ENCODE assay signal across 8 mouse cellular contexts in the genomic region with DNA sequence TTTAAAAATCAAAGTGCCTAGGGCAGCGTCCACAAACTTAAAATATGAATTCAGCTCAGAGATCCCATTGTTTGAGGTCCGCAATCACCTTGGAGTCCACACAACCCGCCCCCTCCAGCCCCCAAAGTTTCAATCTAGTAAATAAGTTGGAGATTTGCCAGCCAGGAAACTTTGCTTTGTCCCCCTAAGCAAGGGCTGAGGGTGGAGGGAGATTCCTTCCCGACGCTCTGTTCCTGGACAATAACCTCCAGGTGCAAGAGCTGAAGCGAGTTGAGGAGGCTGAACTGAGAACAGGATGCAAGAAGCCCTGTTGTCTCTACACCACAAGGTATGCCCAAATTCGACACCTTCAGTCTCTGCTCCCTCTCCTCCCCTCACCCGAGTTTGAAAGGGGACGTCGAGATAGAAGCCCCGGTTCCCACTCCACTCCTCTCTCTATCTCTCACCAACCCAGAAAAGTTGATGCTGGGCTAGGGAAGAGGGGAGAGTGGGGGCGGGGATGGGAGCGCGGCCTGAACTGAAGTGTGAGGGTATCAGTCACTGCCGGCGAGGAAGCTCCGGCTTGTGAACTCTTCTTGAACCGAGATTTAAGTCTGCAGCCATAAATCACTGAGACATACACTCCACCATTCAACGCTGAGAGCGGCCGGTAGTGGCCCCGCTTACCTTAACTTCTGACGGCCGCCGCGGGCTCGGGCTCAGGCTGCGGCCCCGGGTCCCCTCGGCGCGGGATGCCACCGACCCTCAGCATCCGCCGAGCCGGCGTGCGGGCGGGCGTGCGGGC. TPM values are rescaled to one million over a fixed set of nuclear protein-coding genes. Genes with fewer than 3 reads are reported as not detected.
DNase-seq lines count a peak whose midpoint lies in the region; ATAC-seq and TF ChIP-seq lines count a peak whose summit lies in the region.

No protein-coding gene starts in this region.

- peaks cover 38% of the 10 kb centered on the region for H3K27me3 ChIP-seq in lung, embryonic 14.5 days (ENCODE audit: insufficient read depth, low read length)
- H3K27me3 ChIP-seq in limb, embryonic 12.5 days = peaks cover 69% of the 10 kb centered on the region
- H3K27me3 ChIP-seq in stomach, embryonic 15.5 days (replicated peaks) = peaks cover 12% of the 10 kb centered on the region; the same call in 1 of the 2 replicates

- peak overlapping the region; percentile 98 for H3K9ac ChIP-seq in lung, embryonic 14.5 days
- H3K9ac ChIP-seq in limb, embryonic 12.5 days (replicated peaks) = peak overlapping the region; percentile 74
- H3K9ac ChIP-seq in stomach, embryonic 15.5 days = peak overlapping the region; percentile 71

- peak; percentile 62 for ATAC-seq in lung, embryonic 14.5 days (ENCODE audit: insufficient read depth)
- ATAC-seq in limb, embryonic 12.5 days (ENCODE audit: insufficient number of reproducible peaks, insufficient read depth, low FRiP score, low TSS enrichment, low read depth) = no peak
- peak; percentile 20; the same call in 1 of the 2 replicates for ATAC-seq in stomach, embryonic 15.5 days (ENCODE audit: insufficient read depth, low FRiP score, low read depth)

- peak overlapping the region; percentile 79 for H3K4me2 ChIP-seq in lung, embryonic 14.5 days
- H3K4me2 ChIP-seq in limb, embryonic 12.5 days = peak overlapping the region; percentile 89
- peak overlapping the region; percentile 59 for H3K4me2 ChIP-seq in stomach, embryonic 15.5 days

- peak overlapping the region; percentile 98 for H3K27ac ChIP-seq in lung, embryonic 14.5 days (ENCODE audit: low read depth)
- peak overlapping the region; percentile 78 for H3K27ac ChIP-seq in limb, embryonic 12.5 days
- H3K27ac ChIP-seq in stomach, embryonic 15.5 days = peak overlapping the region; percentile 96

- 2% methylated on average over 41 of the region's 41 CpGs for WGBS in lung, embryonic 14.5 days
- 4% methylated on average over 41 of the region's 41 CpGs for WGBS in limb, embryonic 12.5 days
- 2% methylated on average over 41 of the region's 41 CpGs for WGBS in stomach, embryonic 15.5 days

- no peaks in the 10 kb centered on the region for H3K9me3 ChIP-seq in lung, embryonic 14.5 days (ENCODE audit: low read depth, low read length)
- no peaks in the 10 kb centered on the region for H3K9me3 ChIP-seq in limb, embryonic 12.5 days
- no peaks in the 10 kb centered on the region for H3K9me3 ChIP-seq in stomach, embryonic 15.5 days

- H3K4me3 ChIP-seq in lung, embryonic 14.5 days (ENCODE audit: low read depth, low read length) = peak overlapping the region; percentile 63
- peak overlapping the region; percentile 51 for H3K4me3 ChIP-seq in limb, embryonic 12.5 days (replicated peaks)
- H3K4me3 ChIP-seq in stomach, embryonic 15.5 days (replicated peaks) = peak overlapping the region; percentile 60

- no peak for TF ChIP-seq CTCF in lung, embryonic 14.5 days (IDR thresholded peaks at IDR 0.05; ENCODE audit: low read depth)

- DNase-seq in lung, embryonic 14.5 days = peak; percentile 91
- no peak for DNase-seq in lung, adult 18-20 months
- peak; percentile 27 for DNase-seq in heart, postnatal 4 days
- no peak for DNase-seq in right cerebral cortex, postnatal 10 days (ENCODE audit: low spot score in 2 of 2)
- no peak for DNase-seq in spleen, adult 18-20 months
- DNase-seq in gastrocnemius, postnatal 10 days = no peak

- H3K36me3 ChIP-seq in lung, embryonic 14.5 days (ENCODE audit: insufficient read depth) = peaks cover 8% of the 10 kb centered on the region
- peaks cover 5% of the 10 kb centered on the region; the same call in 1 of the 2 replicates for H3K36me3 ChIP-seq in limb, embryonic 12.5 days
- H3K36me3 ChIP-seq in stomach, embryonic 15.5 days = no peaks in the 10 kb centered on the region

- peaks cover 8% of the 10 kb centered on the region for H3K4me1 ChIP-seq in lung, embryonic 14.5 days (ENCODE audit: insufficient read depth)
- peaks cover 91% of the 10 kb centered on the region for H3K4me1 ChIP-seq in limb, embryonic 12.5 days (replicated peaks)
- H3K4me1 ChIP-seq in stomach, embryonic 15.5 days = peaks cover 24% of the 10 kb centered on the region

RNA-seq across cellular contexts. Expression of a gene that starts 2.1 kb away (rescaled TPM):
- polyA plus RNA-seq in lung, embryonic 14.5 days (2014; fragmentation: Nextera tagmentation; extraction: Ambion mirVana) = 2.3 and 2.6 TPM in 2 replicates
- total RNA-seq in heart, postnatal 4 days (2021) = under 1 TPM; 0.20 to 0.29 TPM
- 0.91 and 0.98 TPM in 2 replicates for polyA plus RNA-seq in limb, embryonic 12.5 days (2016; fragmentation: Nextera tagmentation; extraction: Ambion mirVana)
- polyA plus RNA-seq in stomach, embryonic 15.5 days (2015; fragmentation: Nextera tagmentation; extraction: Ambion mirVana) = 2.6 and 3.1 TPM in 2 replicates
- under 1 TPM; 0.12 to 0.25 TPM for total RNA-seq in gastrocnemius, postnatal 10 days (2021)

RNA-seq across cellular contexts. Expression of a gene that starts 10.5 kb away (rescaled TPM):
- 14.4 and 15.2 TPM in 2 replicates for polyA plus RNA-seq in lung, embryonic 14.5 days (2014; fragmentation: Nextera tagmentation; extraction: Ambion mirVana)
- under 1 TPM; 0.60 to 0.68 TPM for total RNA-seq in heart, postnatal 4 days (2021)
- polyA plus RNA-seq in limb, embryonic 12.5 days (2016; fragmentation: Nextera tagmentation; extraction: Ambion mirVana) = 1.8 and 2.0 TPM in 2 replicates
- polyA plus RNA-seq in stomach, embryonic 15.5 days (2015; fragmentation: Nextera tagmentation; extraction: Ambion mirVana) = 8.8 and 12.2 TPM in 2 replicates
- total RNA-seq in gastrocnemius, postnatal 10 days (2021) = 1 to 10 TPM in 1 of 2 experiments, under 1 TPM in 1; 0.87 to 1.4 TPM

RNA-seq across cellular contexts. Expression of a gene that starts 16.4 kb away (rescaled TPM):
- polyA plus RNA-seq in lung, embryonic 14.5 days (2014; fragmentation: Nextera tagmentation; extraction: Ambion mirVana) = 7.0 and 7.7 TPM in 2 replicates
- under 1 TPM; 0.71 to 0.86 TPM for total RNA-seq in heart, postnatal 4 days (2021)
- 0.35 and 0.90 TPM in 2 replicates for polyA plus RNA-seq in limb, embryonic 12.5 days (2016; fragmentation: Nextera tagmentation; extraction: Ambion mirVana)
- 4.4 and 5.3 TPM in 2 replicates for polyA plus RNA-seq in stomach, embryonic 15.5 days (2015; fragmentation: Nextera tagmentation; extraction: Ambion mirVana)
- 1 to 10 TPM; 7.5 to 8.5 TPM for total RNA-seq in gastrocnemius, postnatal 10 days (2021)

RNA-seq across cellular contexts. Expression of a gene that starts 17.0 kb away (rescaled TPM):
- 1.8 and 1.9 TPM in 2 replicates for polyA plus RNA-seq in lung, embryonic 14.5 days (2014; fragmentation: Nextera tagmentation; extraction: Ambion mirVana)
- total RNA-seq in heart, postnatal 4 days (2021) = under 1 TPM; 0.19 to 0.23 TPM
- polyA plus RNA-seq in limb, embryonic 12.5 days (2016; fragmentation: Nextera tagmentation; extraction: Ambion mirVana) = 0.58 and 0.70 TPM in 2 replicates
- 1.3 and 2.2 TPM in 2 replicates for polyA plus RNA-seq in stomach, embryonic 15.5 days (2015; fragmentation: Nextera tagmentation; extraction: Ambion mirVana)
- total RNA-seq in gastrocnemius, postnatal 10 days (2021) = under 1 TPM in 1 of 2 experiments, not detected in 1; 0.18 TPM

RNA-seq across cellular contexts. Expression of a gene that starts 29.2 kb away (rescaled TPM):
- polyA plus RNA-seq in lung, embryonic 14.5 days (2014; fragmentation: Nextera tagmentation; extraction: Ambion mirVana) = 58.3 and 58.5 TPM in 2 replicates
- 1 to 10 TPM; 1.3 to 1.5 TPM for total RNA-seq in heart, postnatal 4 days (2021)
- 8.2 and 9.2 TPM in 2 replicates for polyA plus RNA-seq in limb, embryonic 12.5 days (2016; fragmentation: Nextera tagmentation; extraction: Ambion mirVana)
- 19.8 and 20.2 TPM in 2 replicates for polyA plus RNA-seq in stomach, embryonic 15.5 days (2015; fragmentation: Nextera tagmentation; extraction: Ambion mirVana)
- total RNA-seq in gastrocnemius, postnatal 10 days (2021) = 1 to 10 TPM; 2.6 to 3.7 TPM

Comparison
In these comparisons a context has a peak if more than half of its experiments do, and no peak if none do; other contexts are left out.
1. DNase-seq: peak in lung, embryonic 14.5 days (single experiment) and heart, postnatal 4 days (single experiment); none in lung, adult 18-20 months (0 of 2), right cerebral cortex, postnatal 10 days (0 of 2), spleen, adult 18-20 months (0 of 2) and gastrocnemius, postnatal 10 days (single experiment).
2. Peak in every context shown above with its lines, with median percentiles within 50 percentile points of each other: H3K27ac ChIP-seq, H3K4me2 ChIP-seq, H3K4me3 ChIP-seq and H3K9ac ChIP-seq.